Mouse (Mus musculus) limb, embryonic 10.5 days (tissue): Measurements from ENCODE around the gene Rasgrp3. TPM values are rescaled to one million over a fixed set of nuclear protein-coding genes. Genes with fewer than 3 reads are reported as not detected.

Experiments
- DNase-seq: peaks from one replicate; pipeline ENCODE4 v3.0.0-alpha.2; 2017; ENCODE audit warnings: low spot score
- H3K27ac ChIP-seq: fragments of 300-500 bp; sonication (generic); 2 replicates; pipeline ENCODE4 v1.5.1; 2016; ENCODE audit warnings: mild to moderate bottlenecking
- H3K27me3 ChIP-seq: fragments of 300-500 bp; sonication (generic); 2 replicates; pipeline ENCODE4 v1.6.1; 2016; ENCODE audit warnings: low read depth, mild to moderate bottlenecking; ENCODE audit not compliant: poor library complexity, severe bottlenecking
- H3K36me3 ChIP-seq: fragments of 300-500 bp; sonication (generic); 2 replicates; pipeline ENCODE4 v1.6.1; 2016; ENCODE audit warnings: mild to moderate bottlenecking, moderate library complexity
- H3K4me1 ChIP-seq: fragments of 300-500 bp; sonication (generic); 2 replicates; pipeline ENCODE4 v1.6.1; 2016
- H3K4me3 ChIP-seq: fragments of 300-500 bp; sonication (generic); 2 replicates; pipeline ENCODE4 v1.5.1; 2016; ENCODE audit warnings: mild to moderate bottlenecking, moderate library complexity
- H3K9me3 ChIP-seq: fragments of 300-500 bp; sonication (generic); replicated peaks from 2 replicates; pipeline ENCODE4 v1.6.1; 2016; ENCODE audit warnings: mild to moderate bottlenecking
- WGBS: fragments of 180-500 bp; shearing (Covaris S2); methylation state at CpG from one replicate; pipeline ENCODE4 v1.1.7; 2016; 5-methylcytosine and 5-hydroxymethylcytosine counted together
- polyA plus RNA-seq: library from polyadenylated mRNA; unstranded; fragments of >200 nt; fragmentation: Nextera tagmentation; extraction: Ambion mirVana; gene quantifications from 2 replicates; pipeline ENCODE4 v1.2.1, GENCODE M21; 2016

The Rasgrp3 gene
- polyA plus RNA-seq, 1 experiment from 2014 or later, result 12.7 TPM

GRCm38 (mm10) chr17:75464331-75464982 lies 28.8 kb downstream of the Rasgrp3 start:
- Histone ChIP-seq H3K4me1 (peaks cover 13% of the 10 kb centered on the region), H3K4me3 (peak overlapping the region; percentile 42; the same call in 1 of the 2 replicates), H3K36me3 (no peaks in the 10 kb centered on the region), H3K9me3 (no peaks in the 10 kb centered on the region), H3K27me3 (peaks cover 11% of the 10 kb centered on the region; the same call in 1 of the 2 replicates), H3K27ac (no peak overlapping the region)
- 17% methylated on average over 9 of the region's 9 CpGs for WGBS
- DNase-seq, result peak; percentile 33

GRCm38 (mm10) chr17:75464983-75465634 lies 29.4 kb downstream of the Rasgrp3 start:
- Histone ChIP-seq H3K27me3 (peaks cover 11% of the 10 kb centered on the region; the same call in 1 of the 2 replicates), H3K27ac (no peak overlapping the region), H3K9me3 (no peaks in the 10 kb centered on the region), H3K4me3 (peak overlapping the region; percentile 42), H3K4me1 (peaks cover 13% of the 10 kb centered on the region), H3K36me3 (no peaks in the 10 kb centered on the region)
- DNase-seq, result peak; percentile 59
- 4% methylated on average over 15 of the region's 15 CpGs for WGBS

GRCm38 (mm10) chr17:75465635-75465997 lies 29.9 kb downstream of the Rasgrp3 start:
- Histone ChIP-seq H3K27me3 (peaks cover 11% of the 10 kb centered on the region; the same call in 1 of the 2 replicates), H3K9me3 (no peaks in the 10 kb centered on the region), H3K4me3 (peak overlapping the region; percentile 42), H3K36me3 (no peaks in the 10 kb centered on the region), H3K27ac (no peak overlapping the region), H3K4me1 (peaks cover 13% of the 10 kb centered on the region)
- no peak for DNase-seq
- 54% methylated on average over 14 of the region's 14 CpGs for WGBS

GRCm38 (mm10) chr17:75466948-75467347 lies 31.3 kb downstream of the Rasgrp3 start:
- H3K36me3 ChIP-seq, result no peaks in the 10 kb centered on the region
- H3K9me3 ChIP-seq, result no peaks in the 10 kb centered on the region
- H3K27me3 ChIP-seq, result peaks cover 11% of the 10 kb centered on the region; the same call in 1 of the 2 replicates
- 82% methylated on average over 4 of the region's 4 CpGs for WGBS
- peaks cover 13% of the 10 kb centered on the region for H3K4me1 ChIP-seq
- H3K4me3 ChIP-seq, result no peak overlapping the region
- no peak for DNase-seq
- no peak overlapping the region for H3K27ac ChIP-seq

- whole genome bisulfite sequencing, result 94% methylated on average over 2 of the region's 2 CpGs
Measured at GRCm38 (mm10) chr17:75467526-75467925, 31.8 kb downstream of the Rasgrp3 start.

DNA sequence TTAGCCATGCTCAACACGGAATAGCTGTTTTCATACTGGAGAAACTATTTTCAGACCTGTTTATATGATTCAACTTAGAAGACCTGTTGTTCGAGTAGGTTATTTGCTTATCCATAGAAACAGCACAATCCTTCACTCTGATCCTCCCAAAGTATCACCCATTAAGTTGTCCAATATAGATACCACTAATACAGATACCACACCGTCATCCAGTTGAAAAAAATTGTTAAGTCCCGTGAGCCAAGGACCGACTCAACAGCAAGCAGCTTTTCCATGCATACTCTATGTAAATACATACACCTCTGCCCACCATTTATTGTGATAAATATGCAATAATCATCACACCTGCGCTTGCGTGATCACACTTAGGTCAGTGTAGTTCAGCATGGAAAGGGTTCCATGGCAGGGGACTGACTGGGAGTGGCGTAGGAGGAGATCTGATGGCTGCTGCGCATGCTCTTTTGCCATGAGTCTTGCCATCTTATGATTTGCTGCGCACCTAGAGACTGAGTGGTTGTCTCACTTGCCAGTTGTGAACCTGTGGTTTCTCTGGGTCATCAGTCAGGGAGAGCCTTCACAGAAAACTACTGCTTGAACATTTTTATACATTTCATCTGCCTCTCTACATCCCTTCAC lies 32.9 kb downstream of the Rasgrp3 start:
- peaks cover 11% of the 10 kb centered on the region; the same call in 1 of the 2 replicates for H3K27me3 ChIP-seq
- H3K4me1 ChIP-seq, result peaks cover 13% of the 10 kb centered on the region
- no peak overlapping the region for H3K4me3 ChIP-seq
- no peaks in the 10 kb centered on the region for H3K36me3 ChIP-seq
- H3K9me3 ChIP-seq, result no peaks in the 10 kb centered on the region
- WGBS, result 95% methylated on average over 10 of the region's 10 CpGs
- DNase-seq, result no peak
- H3K27ac ChIP-seq, result no peak overlapping the region

More at GRCm38 (mm10) chr17:75467526-75467925, 31.8 kb downstream of the Rasgrp3 start:
- DNase-seq, result no peak
- peaks cover 11% of the 10 kb centered on the region; the same call in 1 of the 2 replicates for H3K27me3 ChIP-seq
- no peaks in the 10 kb centered on the region for H3K9me3 ChIP-seq
- H3K4me3 ChIP-seq, result no peak overlapping the region
- H3K4me1 ChIP-seq, result peaks cover 13% of the 10 kb centered on the region
- no peaks in the 10 kb centered on the region for H3K36me3 ChIP-seq
- no peak overlapping the region for H3K27ac ChIP-seq

DNA sequence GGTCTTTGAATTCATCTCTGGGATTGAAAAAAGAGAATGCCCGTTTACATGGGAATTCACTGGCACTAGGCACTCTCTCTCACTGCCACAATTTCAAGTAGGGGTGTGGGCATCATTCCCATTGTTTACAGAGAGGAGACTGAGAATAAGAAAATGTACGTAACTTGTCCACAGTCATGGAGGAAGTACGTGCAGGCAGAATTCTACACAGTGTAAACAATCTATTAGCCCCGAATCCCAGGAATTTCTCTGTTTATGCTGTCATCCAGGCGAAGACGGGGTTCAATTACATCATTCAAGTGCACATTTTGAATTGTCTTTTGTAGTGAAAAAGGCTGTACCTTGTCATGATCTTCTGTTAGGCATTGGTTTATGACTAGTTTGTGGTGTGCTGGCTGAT lies 34.6 kb downstream of the Rasgrp3 start:
- no peaks in the 10 kb centered on the region for H3K9me3 ChIP-seq
- peaks cover 3% of the 10 kb centered on the region; the same call in 1 of the 2 replicates for H3K27me3 ChIP-seq
- H3K4me1 ChIP-seq, result peaks cover 3% of the 10 kb centered on the region
- H3K4me3 ChIP-seq, result no peak overlapping the region
- DNase-seq, result no peak
- WGBS, result 87% methylated on average over 6 of the region's 6 CpGs
- H3K36me3 ChIP-seq, result no peaks in the 10 kb centered on the region
- H3K27ac ChIP-seq, result no peak overlapping the region

DNA sequence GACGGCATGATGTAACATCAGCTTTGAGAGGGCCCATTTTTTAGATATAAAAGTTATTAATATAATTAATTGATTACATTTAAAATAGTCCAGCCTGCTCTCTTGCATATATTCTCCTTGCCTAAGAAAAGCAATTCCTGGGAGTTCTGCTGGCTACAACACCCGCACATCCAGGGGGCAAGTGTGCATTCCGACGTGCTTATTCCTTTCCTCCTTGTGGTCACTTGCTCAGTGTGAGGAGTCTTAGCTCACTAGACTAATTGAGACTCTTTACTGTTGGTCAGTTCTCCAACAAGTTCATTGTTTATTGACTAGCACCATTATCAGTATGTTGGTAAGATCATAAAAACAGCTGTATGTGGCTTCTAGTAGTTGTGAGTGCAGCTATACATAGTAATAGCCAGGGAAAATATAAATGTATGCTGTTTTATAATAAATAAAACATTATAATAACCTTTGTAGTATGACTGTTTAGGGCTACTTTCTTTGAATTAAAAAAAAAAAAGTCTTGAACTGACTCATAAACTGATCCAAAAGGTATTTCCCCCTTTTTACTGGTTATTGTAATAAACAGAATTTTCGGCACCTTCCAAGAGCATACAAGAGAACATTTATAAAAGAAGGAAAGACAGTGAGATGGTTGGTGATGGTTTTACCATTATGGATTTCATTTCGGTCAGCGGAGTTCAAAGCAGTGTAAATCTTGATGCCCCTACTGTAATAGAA lies 35.4 kb downstream of the Rasgrp3 start:
- DNase-seq, result no peak
- Histone ChIP-seq H3K4me1 (no peaks in the 10 kb centered on the region), H3K27me3 (no peaks in the 10 kb centered on the region), H3K36me3 (no peaks in the 10 kb centered on the region), H3K27ac (no peak overlapping the region), H3K4me3 (no peak overlapping the region), H3K9me3 (no peaks in the 10 kb centered on the region)
- 93% methylated on average over 7 of the region's 7 CpGs for WGBS

- DNase-seq, result no peak
- Histone ChIP-seq H3K36me3 (no peaks in the 10 kb centered on the region), H3K27ac (no peak overlapping the region), H3K9me3 (no peaks in the 10 kb centered on the region), H3K27me3 (no peaks in the 10 kb centered on the region), H3K4me3 (no peak overlapping the region), H3K4me1 (no peaks in the 10 kb centered on the region)
- WGBS, result 78% methylated on average over 6 of the region's 6 CpGs
Measured at GRCm38 (mm10) chr17:75471644-75472253, 36.1 kb downstream of the Rasgrp3 start.

DNA sequence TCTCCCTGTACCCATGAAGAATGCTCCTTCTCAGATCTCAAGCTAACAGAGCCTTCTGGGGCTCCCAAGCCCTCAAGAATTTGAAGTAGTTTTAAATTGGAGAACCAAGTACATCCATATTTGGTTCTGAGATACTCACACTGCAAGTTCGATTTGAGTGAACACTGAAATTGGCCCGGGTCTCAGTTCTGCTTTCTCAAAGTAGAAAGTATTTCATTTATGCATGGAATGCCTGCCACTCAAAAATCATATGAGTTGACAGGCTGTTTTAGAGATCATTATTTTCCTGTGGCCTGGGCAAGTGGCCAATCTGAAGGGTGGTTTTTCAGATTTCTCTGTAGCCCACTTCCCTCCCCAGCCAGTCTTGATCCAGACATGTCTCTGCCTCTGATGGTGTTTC lies 36.7 kb downstream of the Rasgrp3 start:
- WGBS, result 82% methylated on average over 2 of the region's 2 CpGs
- no peak overlapping the region for H3K27ac ChIP-seq
- no peak for DNase-seq
- H3K4me1 ChIP-seq, result no peaks in the 10 kb centered on the region
- no peak overlapping the region for H3K4me3 ChIP-seq
- H3K27me3 ChIP-seq, result no peaks in the 10 kb centered on the region
- H3K9me3 ChIP-seq, result no peaks in the 10 kb centered on the region
- H3K36me3 ChIP-seq, result no peaks in the 10 kb centered on the region

- no peaks in the 10 kb centered on the region for H3K36me3 ChIP-seq
- no peak for DNase-seq
Measured at GRCm38 (mm10) chr17:75475985-75476384, 40.3 kb downstream of the Rasgrp3 start.

GRCm38 (mm10) chr17:75476736-75477416 lies 41.2 kb downstream of the Rasgrp3 start:
- H3K4me1 ChIP-seq, result no peaks in the 10 kb centered on the region
- 78% methylated on average over 4 of the region's 4 CpGs for WGBS
- no peaks in the 10 kb centered on the region for H3K27me3 ChIP-seq
- H3K36me3 ChIP-seq, result no peaks in the 10 kb centered on the region
- H3K9me3 ChIP-seq, result no peaks in the 10 kb centered on the region
- no peak overlapping the region for H3K4me3 ChIP-seq
- no peak for DNase-seq
- no peak overlapping the region for H3K27ac ChIP-seq

More at GRCm38 (mm10) chr17:75475985-75476384, 40.3 kb downstream of the Rasgrp3 start:
- 88% methylated on average over 1 of the region's 1 CpGs for WGBS
- no peaks in the 10 kb centered on the region for H3K27me3 ChIP-seq
- H3K4me1 ChIP-seq, result no peaks in the 10 kb centered on the region
- H3K27ac ChIP-seq, result no peak overlapping the region
- no peak overlapping the region for H3K4me3 ChIP-seq
- H3K9me3 ChIP-seq, result no peaks in the 10 kb centered on the region
